Mouse (Mus musculus): ENCODE results near the gene Rhebl1. TPM values are rescaled to one million over a fixed set of nuclear protein-coding genes. Genes with fewer than 3 reads are reported as not detected.
A peak's percentile ranks its signal among the peaks of the same experiment; 100 is the strongest.

Rhebl1 gene
- polyA plus RNA-seq, 1 experiment from 2014 or later = 35.9 TPM

DNA sequence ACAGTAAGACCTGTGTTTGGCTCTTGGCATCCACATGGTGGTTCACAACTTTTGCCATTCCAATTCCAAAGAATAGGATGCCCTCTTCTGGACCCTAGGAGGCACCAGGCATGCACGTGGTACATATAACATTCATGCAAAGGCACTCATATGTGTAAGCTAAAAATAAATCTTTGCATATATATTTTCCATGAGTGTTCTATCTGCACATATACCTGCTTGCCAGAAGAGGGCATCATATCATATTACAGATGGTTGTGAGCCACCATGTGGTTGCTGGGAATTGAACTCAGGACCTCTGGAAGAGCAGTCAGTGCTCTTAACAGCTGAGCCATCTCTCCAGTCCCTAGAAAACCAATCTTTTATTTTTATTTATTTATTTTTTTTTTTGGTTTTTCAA is 7.2 kb upstream of the Rhebl1 start:
- H3K27me3 ChIP-seq (replicated peaks) = peaks cover 24% of the 10 kb centered on the region
- no peak overlapping the region for H3K4me2 ChIP-seq
- H3K4me1 ChIP-seq = peaks cover 5% of the 10 kb centered on the region
- H3K36me3 ChIP-seq (replicated peaks) = peaks cover 19% of the 10 kb centered on the region; the same call in 1 of the 2 replicates
- no peak for ATAC-seq (replicated peaks)
- H3K27ac ChIP-seq = no peak overlapping the region
- 66% methylated on average over 1 of the region's 1 CpGs for WGBS
- no peak overlapping the region for H3K9ac ChIP-seq
- no peak overlapping the region for H3K4me3 ChIP-seq
- H3K9me3 ChIP-seq = no peaks in the 10 kb centered on the region

DNA sequence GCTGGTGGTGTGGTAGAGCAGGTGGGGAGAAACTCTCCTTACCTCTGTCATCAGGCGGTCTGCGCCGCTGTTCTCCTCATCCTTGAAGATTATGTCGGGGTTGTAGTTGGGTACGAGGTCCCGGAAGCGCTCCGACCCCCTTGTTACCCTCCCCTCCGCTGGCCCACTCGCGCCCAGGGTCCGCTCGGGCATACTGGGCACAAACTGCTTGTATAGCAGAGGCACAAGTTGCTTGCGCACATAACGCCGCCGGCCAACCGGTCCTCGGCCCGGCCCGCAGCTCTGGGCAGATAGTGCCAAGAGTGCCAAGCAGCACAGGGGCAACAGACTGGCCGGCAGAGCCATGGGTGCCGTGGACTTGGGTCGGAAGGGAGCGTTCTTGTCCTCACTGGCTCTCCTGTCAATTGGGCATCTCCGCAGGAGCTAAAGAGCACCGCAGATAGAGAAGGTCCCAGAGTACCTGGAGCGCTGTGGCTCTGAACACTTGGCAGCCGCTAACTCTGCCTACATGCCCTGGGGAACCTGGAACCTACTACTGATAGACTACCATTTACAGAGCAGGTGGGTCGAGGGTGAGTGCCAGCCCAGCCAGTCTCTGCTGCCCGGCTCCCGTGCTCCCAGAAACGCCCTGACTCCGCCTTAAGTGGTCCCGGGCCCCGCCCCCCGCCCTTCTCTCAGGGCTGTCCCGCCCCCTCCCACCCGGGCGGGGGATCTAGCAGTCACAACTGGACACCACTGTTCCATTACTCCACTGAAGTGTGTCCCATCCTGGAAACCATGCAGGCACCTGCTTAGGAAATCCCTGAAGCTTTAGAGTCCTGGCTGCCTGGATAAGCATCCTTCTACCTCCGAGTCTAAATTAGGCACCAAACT is 3.8 kb upstream of the Rhebl1 start, which contains the start of gene Dhh:
Gene Dhh (minus strand): TSS at position 613 of the 873 bp plus-strand sequence.
- Histone ChIP-seq H3K9ac (no peak within 1 kb of the TSS), H3K4me3 (no peak within 1 kb of the TSS), H3K4me2 (peak within 1 kb of the TSS; percentile 28), H3K4me1 (peaks cover 33% of the 10 kb centered on the region), H3K36me3 (replicated peaks) (no peaks in the 10 kb centered on the region), H3K27ac (no peak within 1 kb of the TSS), H3K27me3 (replicated peaks) (peaks cover 55% of the 10 kb centered on the region), H3K9me3 (no peaks in the 10 kb centered on the region)
- no peak for ATAC-seq (replicated peaks)
- 2% methylated on average over 40 of the region's 41 CpGs for WGBS

DNA sequence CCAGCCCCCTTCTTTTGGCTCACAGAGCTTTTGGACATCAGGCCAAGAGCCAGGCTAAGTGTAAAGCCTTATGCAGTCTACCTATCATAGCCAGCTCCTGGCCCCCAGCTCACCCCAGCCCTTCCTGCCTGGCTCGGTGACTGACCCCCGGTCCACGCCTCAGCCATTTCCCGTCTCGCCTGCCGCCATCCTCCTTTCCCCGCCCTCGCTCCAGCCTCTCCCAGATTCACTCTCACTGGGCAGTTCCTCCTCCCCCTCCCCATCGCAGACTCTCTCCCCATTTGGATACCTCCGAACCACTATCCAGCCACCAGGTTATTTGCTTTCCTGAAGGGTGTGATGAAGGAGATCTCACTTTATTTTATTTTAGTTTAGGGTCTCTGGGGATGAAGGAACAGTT is 3.2 kb upstream of the Rhebl1 start:
- Histone ChIP-seq H3K27me3 (replicated peaks) (peaks cover 62% of the 10 kb centered on the region), H3K27ac (no peak overlapping the region), H3K9me3 (no peaks in the 10 kb centered on the region), H3K4me1 (peaks cover 33% of the 10 kb centered on the region), H3K9ac (no peak overlapping the region), H3K4me3 (no peak overlapping the region), H3K36me3 (replicated peaks) (no peaks in the 10 kb centered on the region), H3K4me2 (peak overlapping the region; percentile 28; the same call in 1 of the 2 replicates)
- 6% methylated on average over 10 of the region's 10 CpGs for WGBS
- ATAC-seq (replicated peaks) = no peak

DNA sequence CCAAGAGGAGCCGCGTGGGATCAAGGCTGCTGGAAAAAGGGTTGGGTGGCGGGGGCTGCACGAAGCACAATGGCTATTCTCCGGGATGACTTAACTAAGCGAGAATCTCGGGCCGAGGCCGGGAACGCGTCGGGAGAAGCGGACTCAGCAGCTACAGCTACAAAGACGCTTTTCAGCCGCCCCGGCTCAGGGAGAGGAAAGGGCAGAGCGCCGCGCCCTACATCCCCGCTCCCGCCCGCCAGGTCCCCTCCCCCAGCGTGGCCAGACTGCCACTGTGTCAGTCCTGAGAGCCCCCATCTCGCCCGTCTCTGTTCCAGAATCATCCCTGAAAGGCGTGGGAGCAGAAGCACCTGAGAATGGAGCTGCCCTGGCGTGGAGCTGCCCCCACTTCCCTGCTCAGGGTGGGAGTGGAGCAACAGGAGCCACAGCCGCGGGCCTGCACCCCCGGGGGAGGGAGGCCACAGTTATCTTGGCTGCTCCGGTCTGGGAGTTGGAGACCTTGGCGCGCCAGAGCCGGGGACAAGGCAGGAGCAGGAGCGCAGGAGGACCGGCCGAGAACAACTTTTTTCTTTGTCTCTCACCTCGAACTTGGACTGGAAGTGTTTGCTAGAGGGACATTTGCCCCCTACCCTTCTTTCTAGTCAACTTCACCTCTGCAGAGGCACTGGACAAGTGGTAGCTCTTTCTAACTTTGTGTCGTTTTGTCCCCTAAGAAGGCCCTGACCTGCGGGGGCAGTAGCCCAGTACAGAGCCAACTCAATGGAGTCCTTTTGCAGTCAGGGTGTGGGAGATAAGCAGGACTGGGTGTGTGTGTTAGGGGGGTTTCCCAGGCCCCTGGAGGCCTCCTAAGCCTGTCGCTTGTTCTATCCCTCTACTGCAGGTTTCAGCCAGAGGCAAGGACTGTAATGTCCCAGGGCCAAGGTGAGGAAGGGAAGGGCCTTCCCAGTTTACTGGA is 1.6 kb upstream of the Rhebl1 start:
- WGBS = 2% methylated on average over 41 of the region's 41 CpGs
- peaks cover 76% of the 10 kb centered on the region for H3K27me3 ChIP-seq (replicated peaks)
- no peaks in the 10 kb centered on the region for H3K36me3 ChIP-seq (replicated peaks)
- peaks cover 33% of the 10 kb centered on the region for H3K4me1 ChIP-seq
- peak overlapping the region; percentile 52 for H3K4me3 ChIP-seq
- H3K4me2 ChIP-seq = peak overlapping the region; percentile 43
- H3K27ac ChIP-seq = no peak overlapping the region
- no peak for ATAC-seq (replicated peaks)
- no peaks in the 10 kb centered on the region for H3K9me3 ChIP-seq
- H3K9ac ChIP-seq = peak overlapping the region; percentile 2; the same call in 1 of the 2 replicates

DNA sequence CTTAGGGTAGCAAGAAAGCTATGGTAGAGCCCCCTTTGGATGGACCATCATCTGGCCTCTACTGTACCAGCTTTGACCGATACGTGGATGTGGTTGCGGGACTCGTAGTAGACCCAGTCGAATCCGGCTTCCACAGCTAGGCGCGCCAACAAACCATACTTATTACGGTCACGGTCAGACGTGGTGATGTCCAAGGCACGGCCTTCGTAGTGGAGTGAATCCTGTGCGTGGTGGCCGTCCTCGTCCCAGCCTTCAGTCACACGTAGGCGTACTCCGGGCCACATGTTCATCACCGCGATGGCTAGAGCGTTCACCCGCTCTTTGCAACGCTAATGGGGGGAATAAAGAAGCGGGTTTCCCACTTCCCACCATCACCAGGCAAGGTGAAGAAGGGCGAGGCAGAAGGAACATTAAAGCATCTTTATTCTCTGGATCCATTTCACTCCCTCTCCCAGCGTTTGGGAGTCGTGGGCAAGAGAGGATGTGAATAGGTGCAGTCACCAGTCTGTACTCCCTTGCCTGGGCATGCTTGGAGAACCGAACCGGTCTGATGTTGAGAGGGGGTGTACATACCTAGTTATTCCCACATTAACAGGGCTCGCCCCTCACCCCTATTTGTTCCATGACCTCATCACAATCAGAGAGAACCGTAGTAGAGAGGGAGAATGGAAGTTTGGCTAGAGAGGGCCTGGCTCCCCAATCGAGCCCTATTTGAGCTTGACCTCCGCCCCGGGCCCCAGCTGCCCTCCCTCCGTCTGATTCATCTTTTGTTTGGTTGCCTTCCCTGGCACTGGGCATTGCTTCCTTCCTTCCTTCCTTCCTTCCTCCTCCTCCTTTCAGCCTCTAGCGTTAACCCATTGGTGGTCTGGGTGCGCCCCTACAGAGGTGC is 650 bp upstream of the Rhebl1 start:
- H3K4me3 ChIP-seq = peak overlapping the region; percentile 52
- H3K9ac ChIP-seq = peak overlapping the region; percentile 42; the same call in 1 of the 2 replicates
- no peaks in the 10 kb centered on the region for H3K9me3 ChIP-seq
- 4% methylated on average over 38 of the region's 38 CpGs for WGBS
- H3K4me2 ChIP-seq = peak overlapping the region; percentile 99
- peaks cover 76% of the 10 kb centered on the region for H3K27me3 ChIP-seq (replicated peaks)
- no peak for ATAC-seq (replicated peaks)
- H3K27ac ChIP-seq = no peak overlapping the region
- H3K36me3 ChIP-seq (replicated peaks) = no peaks in the 10 kb centered on the region
- peaks cover 33% of the 10 kb centered on the region for H3K4me1 ChIP-seq

DNA sequence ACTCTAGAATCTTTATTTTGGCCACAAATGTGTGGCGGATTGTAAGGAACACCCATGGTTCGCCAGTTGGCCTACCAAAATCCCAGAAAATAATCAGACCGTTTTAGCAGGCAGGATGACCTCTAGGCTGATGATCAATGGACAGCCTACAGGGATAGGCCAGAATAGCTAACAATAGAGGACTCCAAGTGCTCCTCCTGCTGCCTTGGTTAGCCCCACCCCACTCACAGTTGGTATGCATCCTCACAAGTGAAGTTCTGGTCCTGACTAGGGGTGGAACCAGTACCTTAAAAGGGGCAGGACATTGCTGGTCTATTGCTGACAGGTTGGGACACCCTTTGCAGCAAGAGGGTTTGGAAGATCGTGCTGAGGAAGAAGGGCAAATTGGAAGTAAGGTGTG is 1.3 kb downstream of the Rhebl1 start:
- no peak overlapping the region for H3K9ac ChIP-seq
- H3K4me3 ChIP-seq = no peak overlapping the region
- H3K27ac ChIP-seq = no peak overlapping the region
- no peaks in the 10 kb centered on the region for H3K9me3 ChIP-seq
- 39% methylated on average over 4 of the region's 4 CpGs for WGBS
- H3K4me1 ChIP-seq = peaks cover 31% of the 10 kb centered on the region
- no peaks in the 10 kb centered on the region for H3K36me3 ChIP-seq (replicated peaks)
- no peak overlapping the region for H3K4me2 ChIP-seq
- no peak for ATAC-seq (replicated peaks)
- H3K27me3 ChIP-seq (replicated peaks) = peaks cover 64% of the 10 kb centered on the region

DNA sequence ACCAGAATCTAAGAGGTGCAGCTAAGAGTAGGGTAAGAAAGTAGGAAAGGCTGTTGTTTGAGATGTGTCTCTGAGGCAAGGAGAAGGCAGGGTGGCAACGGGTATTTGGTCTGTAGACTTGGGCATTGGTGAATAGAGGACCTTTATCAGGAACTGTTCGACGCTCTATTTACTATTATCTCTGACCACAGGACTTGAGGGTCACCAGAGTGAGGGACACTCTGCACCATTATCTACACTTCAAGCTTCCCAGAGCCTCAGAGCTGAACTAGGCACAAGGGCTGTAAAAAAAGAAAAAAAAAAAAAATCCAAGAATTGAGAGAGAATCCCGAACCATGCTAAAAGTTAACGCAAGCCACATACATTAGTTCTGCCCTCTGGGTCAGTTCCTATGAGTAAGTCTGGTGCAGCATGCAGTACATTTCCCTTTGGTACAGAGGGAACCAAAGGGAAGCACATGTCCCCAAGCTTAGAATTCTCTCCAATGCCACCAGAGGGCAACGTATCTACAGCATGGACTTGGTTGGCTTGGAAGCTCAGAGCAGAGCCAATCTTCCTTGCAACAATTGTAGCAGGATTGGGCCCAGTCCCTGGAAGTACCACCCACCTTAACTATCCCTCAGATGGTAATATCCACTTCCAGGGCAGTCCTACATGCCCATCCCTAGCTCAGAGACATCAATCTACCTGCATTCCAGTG is 2.3 kb downstream of the Rhebl1 start:
- peaks cover 28% of the 10 kb centered on the region for H3K4me1 ChIP-seq
- H3K27ac ChIP-seq = no peak overlapping the region
- no peak overlapping the region for H3K9ac ChIP-seq
- H3K9me3 ChIP-seq = no peaks in the 10 kb centered on the region
- ATAC-seq (replicated peaks) = no peak
- no peak overlapping the region for H3K4me2 ChIP-seq
- peaks cover 56% of the 10 kb centered on the region for H3K27me3 ChIP-seq (replicated peaks)
- WGBS = 46% methylated on average over 6 of the region's 6 CpGs
- H3K4me3 ChIP-seq = no peak overlapping the region
- no peaks in the 10 kb centered on the region for H3K36me3 ChIP-seq (replicated peaks)

DNA sequence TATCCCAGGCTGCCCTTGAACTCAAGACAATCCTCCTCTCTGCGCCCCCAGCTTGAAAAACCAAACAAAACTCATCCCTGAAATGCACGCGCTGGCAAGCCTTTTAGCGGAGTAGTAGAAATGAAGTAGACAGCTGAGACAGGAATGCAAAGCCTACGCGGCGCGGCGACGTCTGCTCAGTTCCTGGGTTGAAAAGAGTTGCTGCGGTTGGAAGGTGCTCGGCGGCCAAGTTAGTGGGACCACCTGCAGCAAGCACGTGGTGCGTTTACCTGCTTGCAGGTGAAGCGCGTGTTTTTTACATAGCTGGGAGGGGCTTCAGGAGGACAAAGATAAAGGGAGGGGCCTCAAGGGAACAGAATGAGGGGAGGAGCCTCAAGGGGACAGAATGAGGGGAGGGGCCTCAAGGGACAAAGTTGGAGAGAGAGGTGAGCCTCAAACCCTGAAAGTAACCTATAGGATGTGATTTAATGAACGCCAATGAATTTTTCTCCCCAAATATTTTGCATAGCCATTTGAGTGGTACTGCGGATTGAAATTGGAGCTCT is 3.1 kb downstream of the Rhebl1 start:
- Histone ChIP-seq H3K9ac (no peak overlapping the region), H3K4me1 (peaks cover 27% of the 10 kb centered on the region), H3K27ac (no peak overlapping the region), H3K4me3 (no peak overlapping the region), H3K9me3 (no peaks in the 10 kb centered on the region), H3K27me3 (replicated peaks) (peaks cover 49% of the 10 kb centered on the region), H3K36me3 (replicated peaks) (no peaks in the 10 kb centered on the region), H3K4me2 (peak overlapping the region; percentile 16; the same call in 1 of the 2 replicates)
- 11% methylated on average over 19 of the region's 19 CpGs for WGBS
- no peak for ATAC-seq (replicated peaks)

DNA sequence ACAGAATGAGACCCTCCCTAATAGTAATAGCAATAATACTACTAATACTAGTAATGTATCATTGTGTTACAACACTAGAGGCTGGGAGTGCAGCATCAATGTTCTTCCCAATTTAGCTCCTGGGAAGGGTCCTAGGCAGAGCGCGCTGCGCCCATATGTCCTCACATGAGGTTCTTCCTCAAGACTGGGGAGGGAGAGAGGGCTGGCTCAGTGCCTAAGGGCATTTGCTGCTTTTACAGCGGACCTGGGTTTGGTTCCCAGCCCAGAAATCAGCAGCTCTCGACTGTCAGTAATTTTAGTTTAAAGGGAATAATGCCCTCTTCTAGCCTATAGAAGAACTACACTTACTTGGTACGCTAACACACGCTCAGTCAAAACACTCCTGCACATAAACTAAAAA is 6.8 kb downstream of the Rhebl1 start:
- no peaks in the 10 kb centered on the region for H3K9me3 ChIP-seq
- ATAC-seq (replicated peaks) = no peak
- H3K27ac ChIP-seq = no peak overlapping the region
- H3K4me1 ChIP-seq = no peaks in the 10 kb centered on the region
- H3K27me3 ChIP-seq (replicated peaks) = peaks cover 15% of the 10 kb centered on the region
- no peaks in the 10 kb centered on the region for H3K36me3 ChIP-seq (replicated peaks)
- H3K9ac ChIP-seq = no peak overlapping the region
- no peak overlapping the region for H3K4me3 ChIP-seq
- WGBS = 85% methylated on average over 7 of the region's 7 CpGs
- H3K4me2 ChIP-seq = no peak overlapping the region

DNA sequence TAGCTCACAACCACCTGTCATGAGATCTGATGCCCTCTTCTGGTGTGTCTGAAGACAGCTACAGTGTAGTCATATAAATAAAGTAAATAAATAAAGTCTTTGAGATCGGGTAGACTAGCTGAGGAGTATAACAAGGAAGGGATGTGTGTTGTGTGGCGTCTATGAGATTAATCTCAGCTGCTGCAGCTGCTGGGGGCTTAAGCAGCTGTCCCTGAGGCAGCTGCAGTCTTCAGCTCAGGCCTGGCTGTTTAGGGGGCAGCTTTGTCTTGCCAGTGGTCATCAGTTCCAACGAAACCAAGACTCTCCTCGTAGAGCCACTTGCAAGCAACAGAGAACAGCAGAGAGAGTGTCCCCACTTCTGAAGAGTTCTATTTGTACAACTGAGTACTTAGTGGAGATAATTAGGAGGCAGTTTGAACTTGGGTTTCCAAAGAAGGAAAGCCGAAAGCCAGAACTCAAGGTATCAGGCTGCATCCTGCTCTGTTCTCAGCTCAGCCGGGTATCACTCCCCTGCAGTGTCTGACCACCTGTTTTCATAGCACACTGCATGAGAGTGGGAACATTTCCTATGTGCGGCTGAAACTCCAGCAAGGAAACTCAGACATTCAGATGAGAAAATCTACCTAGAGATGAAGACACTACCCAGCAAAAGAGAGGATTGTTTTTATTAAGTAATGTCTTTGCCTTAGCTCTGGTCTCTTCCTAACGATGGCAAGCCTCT is 7.5 kb downstream of the Rhebl1 start:
- Histone ChIP-seq H3K27me3 (replicated peaks) (peaks cover 8% of the 10 kb centered on the region), H3K36me3 (replicated peaks) (no peaks in the 10 kb centered on the region), H3K9me3 (no peaks in the 10 kb centered on the region), H3K4me3 (no peak overlapping the region), H3K4me2 (no peak overlapping the region), H3K4me1 (no peaks in the 10 kb centered on the region; the same call in 1 of the 2 replicates), H3K27ac (no peak overlapping the region), H3K9ac (no peak overlapping the region)
- WGBS = 67% methylated on average over 8 of the region's 8 CpGs
- no peak for ATAC-seq (replicated peaks)
